Mouse (Mus musculus) testis, postnatal 10 days (tissue): ENCODE data around the gene Esyt1.

ENCODE experiments used
- DNase-seq: peaks from one replicate; pipeline ENCODE4 v3.0.0; 2021; ENCODE audit warnings: low spot score

The Esyt1 gene

DNA sequence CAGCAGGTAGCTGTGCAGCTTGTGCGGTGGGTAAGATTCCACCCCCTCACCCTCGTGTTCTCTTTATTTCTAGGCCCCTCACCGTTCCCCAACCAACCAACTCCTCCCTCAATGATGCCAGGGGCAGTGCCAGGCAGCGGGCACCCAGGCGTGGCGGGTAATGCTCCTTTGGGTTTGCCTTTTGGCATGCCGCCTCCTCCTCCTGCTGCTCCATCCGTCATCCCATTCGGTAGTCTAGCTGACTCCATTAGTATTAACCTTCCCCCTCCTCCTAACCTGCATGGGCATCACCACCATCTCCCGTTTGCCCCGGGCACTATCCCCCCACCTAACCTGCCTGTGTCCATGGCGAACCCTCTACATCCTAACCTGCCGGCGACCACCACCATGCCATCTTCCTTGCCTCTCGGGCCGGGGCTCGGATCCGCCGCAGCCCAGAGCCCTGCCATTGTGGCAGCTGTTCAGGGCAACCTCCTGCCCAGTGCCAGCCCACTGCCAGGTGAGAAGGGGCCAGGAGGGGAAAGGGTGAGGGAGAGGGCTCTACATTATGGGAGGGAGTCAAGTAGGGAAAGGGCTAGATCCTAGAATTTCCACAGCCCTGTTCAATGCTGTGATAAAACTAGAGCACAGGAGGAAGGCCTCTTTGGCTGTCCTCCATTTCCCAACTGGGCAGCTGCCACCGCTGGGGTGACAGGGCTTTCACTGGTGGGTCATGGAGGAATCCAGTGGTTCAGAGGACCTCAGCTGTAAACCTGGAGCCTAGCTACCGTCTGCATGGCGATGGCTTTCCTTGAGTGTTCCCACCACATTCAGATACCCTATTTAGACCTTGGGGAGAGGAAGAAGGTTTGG is 37.6 kb downstream of the Esyt1 start:
- DNase-seq = no peak

DNA sequence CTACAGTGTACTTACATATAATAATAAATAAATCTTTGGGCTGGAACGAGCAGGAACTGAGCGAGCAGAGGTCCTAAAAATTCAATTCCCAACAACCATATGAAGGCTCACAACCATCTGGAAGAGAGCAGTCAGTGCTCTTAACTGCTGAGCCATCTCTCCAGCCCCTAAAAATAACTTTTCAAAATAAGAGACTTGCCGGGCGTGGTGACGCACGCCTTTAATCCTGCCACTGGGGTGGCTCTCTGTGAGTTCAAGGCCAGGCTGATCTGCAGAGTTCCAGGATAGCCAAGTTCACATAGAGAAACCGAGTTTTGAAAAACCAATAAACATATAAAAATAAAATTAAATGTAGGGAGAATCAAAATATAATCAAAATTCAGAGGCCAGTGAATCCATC is 39.3 kb downstream of the Esyt1 start:
- DNase-seq = no peak

DNA sequence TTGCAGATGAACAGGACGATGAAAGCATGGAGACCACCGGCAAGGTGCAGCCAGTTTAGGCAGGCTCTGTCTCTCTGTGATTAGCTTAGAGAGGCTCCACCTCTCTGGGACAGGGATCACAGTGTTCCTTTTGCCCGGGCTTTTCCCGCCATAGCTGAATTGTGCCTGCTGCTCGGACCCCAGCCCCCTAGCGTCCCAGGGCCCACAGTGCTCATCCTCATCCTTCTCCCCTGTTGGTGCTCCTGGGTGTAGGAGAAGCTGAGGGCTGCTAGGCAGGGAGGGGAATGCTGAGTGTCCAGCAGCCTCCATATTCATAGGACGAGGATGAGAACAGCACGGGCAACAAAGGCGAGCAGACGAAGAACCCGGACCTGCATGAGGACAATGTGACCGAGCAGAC is 51.3 kb downstream of the Esyt1 start:
- no peak for DNase-seq

DNA sequence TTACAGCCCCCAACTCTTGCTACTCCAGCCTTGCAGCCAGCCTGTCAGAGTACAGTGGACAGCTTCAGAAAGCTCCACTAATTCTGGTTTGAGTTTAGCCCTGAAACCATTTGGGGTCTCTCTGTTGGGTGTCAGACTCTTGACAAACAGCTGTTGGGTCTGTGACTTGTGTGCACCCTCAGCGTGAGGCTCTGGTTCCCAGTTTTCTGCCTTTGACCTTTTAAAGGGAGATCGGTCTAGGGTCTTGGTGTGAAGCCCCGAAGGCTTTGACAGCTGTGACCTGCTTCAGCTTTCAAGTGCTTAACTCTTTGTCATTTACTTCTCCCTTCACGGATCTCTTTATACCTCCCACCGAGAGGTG is 65.4 kb downstream of the Esyt1 start:
- DNase-seq = no peak
